Mouse (Mus musculus) embryonic fibroblast, embryonic 13.5 days (primary cell): ENCODE data around the gene Snx22.

Experiments used
- CTCF ChIP-seq: IDR thresholded peaks from 2 replicates; pipeline ENCODE4 v1.5.1; 2011; ENCODE audit warnings: mild to moderate bottlenecking, control low read depth, low read length, moderate library complexity, borderline replicate concordance; ENCODE audit not compliant: insufficient read depth
- POLR2A ChIP-seq: IDR thresholded peaks from 2 replicates; pipeline ENCODE4 v1.6.1; 2011; ENCODE audit warnings: low read depth, mild to moderate bottlenecking, control low read depth, low read length, moderate library complexity

DNA sequence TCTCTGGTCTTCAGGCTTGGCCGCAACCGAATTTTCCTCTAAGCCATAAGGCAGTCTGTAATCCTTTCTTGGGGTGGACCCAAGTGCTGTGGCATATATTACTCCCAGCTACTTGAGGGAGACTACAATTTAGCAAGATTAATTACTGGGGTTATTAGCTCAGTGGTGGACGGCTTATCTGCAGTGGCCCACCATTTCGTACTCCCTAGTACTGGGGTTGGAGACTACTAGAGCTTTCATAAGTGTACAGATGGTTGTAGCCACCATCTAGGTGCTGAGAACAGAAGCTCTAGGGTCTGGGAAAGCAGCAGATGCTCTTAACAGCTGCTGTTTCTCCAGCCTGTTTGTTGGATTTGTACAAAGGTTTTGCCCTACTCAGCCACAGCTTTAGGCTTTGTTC is 8.5 kb downstream of the Snx22 start:
- no peak for TF ChIP-seq CTCF
- no peak for TF ChIP-seq POLR2A
